Mouse (Mus musculus) neutrophil, adult 65 days (primary cell): ENCODE data around the gene F2. TPM values are rescaled to one million over a fixed set of nuclear protein-coding genes. Genes with fewer than 3 reads are reported as not detected.

Experiments
- total RNA-seq: library from RNA; stranded (reverse); gene quantifications from 2 replicates; pipeline ENCODE4 v1.2.4, GENCODE M21; 2023

The F2 gene
- 0.13 TPM in 1 of 2 replicates, not detected in the other for total RNA-seq

GRCm38 (mm10) chr2:91636229-91636628 lies at the start of gene F2:
F2 (minus strand) TSS chr2:91636414.

GRCm38 (mm10) chr2:91649553-91650359 lies 13.5 kb upstream of the F2 start, which contains the start of the genes Zfp408 and Arhgap1:
Zfp408 (minus strand) TSS chr2:91649791.
Arhgap1 (plus strand) TSS chr2:91649860.

Other genes starting within 250 kb of the F2 start
- 2.7 and 5.2 TPM in 2 replicates for gene 1110051M20Rik, start 191.7 kb downstream of the F2 start, total RNA-seq
- 4.1 and 6.5 TPM in 2 replicates for gene Lrp4, start 178.9 kb downstream of the F2 start, total RNA-seq
- gene Ckap5, start 109.7 kb downstream of the F2 start, total RNA-seq = 41.0 and 51.5 TPM in 2 replicates
- 20.0 and 28.2 TPM in 2 replicates for gene Zfp408, start 13.4 kb upstream of the F2 start, total RNA-seq
- gene Arhgap1, start 13.4 kb upstream of the F2 start, total RNA-seq = 86.6 and 101 TPM in 2 replicates
- gene Atg13, start 74.2 kb upstream of the F2 start, total RNA-seq = 29.4 and 45.6 TPM in 2 replicates
- gene Harbi1, start 74.4 kb upstream of the F2 start, total RNA-seq = 2.7 and 3.4 TPM in 2 replicates
- gene Ambra1, start 93.7 kb upstream of the F2 start, total RNA-seq = 30.6 and 43.0 TPM in 2 replicates